In the genomic region with DNA sequence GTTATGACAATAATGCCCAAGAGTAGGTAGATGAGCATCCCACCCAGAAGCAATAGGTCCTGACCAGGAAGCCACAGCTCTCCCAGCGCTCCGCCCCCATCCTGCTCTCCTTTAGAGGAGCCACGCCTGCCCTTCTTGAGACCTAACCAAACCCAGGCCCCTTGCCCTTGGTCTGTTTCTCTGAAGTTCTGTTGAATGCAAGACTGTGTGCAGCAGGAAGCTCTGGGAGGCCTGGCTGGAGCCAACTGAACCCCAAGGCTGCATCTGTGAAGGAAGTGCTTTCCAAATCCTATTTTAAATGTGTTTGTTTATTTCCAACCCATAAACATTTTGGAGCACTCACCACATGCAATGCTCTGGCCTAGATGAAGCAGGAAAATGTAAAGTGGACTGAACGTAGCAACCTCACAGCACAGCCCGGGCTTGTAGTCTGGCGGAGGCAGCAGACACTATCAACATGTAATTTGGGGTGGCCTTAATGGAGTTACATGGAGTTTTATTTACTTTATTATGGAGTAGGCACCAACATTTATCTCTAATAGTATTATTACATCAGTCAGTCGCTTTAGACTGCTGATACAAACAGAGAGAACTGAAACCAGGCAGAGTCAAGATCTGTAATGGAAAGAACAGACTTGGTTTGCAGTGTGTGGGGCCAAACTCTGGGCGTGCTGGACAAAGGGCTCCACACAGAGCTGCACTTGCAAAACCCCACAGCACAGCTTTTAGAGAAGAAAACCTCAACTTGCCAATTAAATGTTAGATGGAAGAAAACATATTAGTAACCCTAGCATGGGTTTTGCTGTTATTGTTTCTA, we compare ENCODE assay signal across 32 mouse cellular contexts. TPM values are rescaled to one million over a fixed set of nuclear protein-coding genes. Genes with fewer than 3 reads are reported as not detected.
A peak's percentile ranks its signal among the peaks of the same experiment; 100 is the strongest.
DNase-seq lines count a peak whose midpoint lies in the region; ATAC-seq and TF ChIP-seq lines count a peak whose summit lies in the region.
"Had no signal": no experiment of that assay in that cellular context is flagged by ENCODE, and none has a peak within 500 bp of the region (broad histone marks: within the 10 kb centered on the region; RNA-seq: fewer than 3 reads in every experiment).

No protein-coding gene starts in this region.

- no peaks in the 10 kb centered on the region for H3K27me3 ChIP-seq in liver, embryonic 11.5 days (replicated peaks; ENCODE audit: control insufficient read depth, insufficient read depth, low read length)
- H3K27me3 ChIP-seq in liver, postnatal 0 days (ENCODE audit: insufficient read depth, low read length): no peaks in the 10 kb centered on the region
- no peaks in the 10 kb centered on the region for H3K27me3 ChIP-seq in midbrain, embryonic 11.5 days (ENCODE audit: control insufficient read depth, insufficient read depth, low read length)
- no peaks in the 10 kb centered on the region for H3K27me3 ChIP-seq in midbrain, embryonic 14.5 days (ENCODE audit: control insufficient read depth, insufficient read depth, low read length)
- H3K27me3 ChIP-seq: midbrain, embryonic 13.5 days; neural tube, embryonic 12.5 days had no signal

- no peak overlapping the region for H3K27ac ChIP-seq in liver, embryonic 11.5 days (ENCODE audit: low read depth, low read length)
- no peak overlapping the region for H3K27ac ChIP-seq in liver, postnatal 0 days (ENCODE audit: low read depth)
- H3K27ac ChIP-seq in midbrain, embryonic 11.5 days (ENCODE audit: low read depth, low read length): no peak overlapping the region
- no peak overlapping the region for H3K27ac ChIP-seq in midbrain, embryonic 14.5 days (replicated peaks; ENCODE audit: low read depth, low read length)
- H3K27ac ChIP-seq: forebrain, embryonic 10.5 days; hindbrain, embryonic 14.5 days; liver, embryonic 14.5 days; midbrain, embryonic 13.5 days; neural tube, embryonic 12.5 days had no signal

- no peaks in the 10 kb centered on the region for H3K36me3 ChIP-seq in liver, embryonic 11.5 days (ENCODE audit: control insufficient read depth, insufficient read depth, low read length)
- H3K36me3 ChIP-seq in liver, postnatal 0 days (replicated peaks; ENCODE audit: insufficient read depth, low read length): no peaks in the 10 kb centered on the region
- no peaks in the 10 kb centered on the region for H3K36me3 ChIP-seq in midbrain, embryonic 11.5 days (ENCODE audit: control insufficient read depth, insufficient read depth, low read length)
- H3K36me3 ChIP-seq in midbrain, embryonic 14.5 days (ENCODE audit: control insufficient read depth, insufficient read depth, low read length): no peaks in the 10 kb centered on the region
- H3K36me3 ChIP-seq: forebrain, embryonic 10.5 days; midbrain, embryonic 13.5 days; neural tube, embryonic 12.5 days had no signal

- TF ChIP-seq EP300 in liver, postnatal 0 days (IDR thresholded peaks at IDR 0.05; ENCODE audit: low read depth): no peak

- no peak for TF ChIP-seq CTCF in liver, postnatal 0 days (IDR thresholded peaks at IDR 0.05; ENCODE audit: low read depth)

- intact Hi-C loops in left cerebral cortex, postnatal 25 days (cut with DNase I): no loop called here

- H3K9ac ChIP-seq in liver, embryonic 11.5 days (ENCODE audit: low read depth, low read length): no peak overlapping the region
- no peak overlapping the region for H3K9ac ChIP-seq in liver, postnatal 0 days (replicated peaks)
- H3K9ac ChIP-seq in midbrain, embryonic 11.5 days (ENCODE audit: low read length): no peak overlapping the region
- H3K9ac ChIP-seq in midbrain, embryonic 14.5 days (replicated peaks; ENCODE audit: low read length): no peak overlapping the region
- H3K9ac ChIP-seq: forebrain, postnatal 0 days; hindbrain, embryonic 14.5 days; liver, embryonic 14.5 days; midbrain, embryonic 13.5 days; neural tube, embryonic 12.5 days had no signal

- H3K4me3 ChIP-seq in liver, embryonic 11.5 days (ENCODE audit: low read depth, low read length): no peak overlapping the region
- no peak overlapping the region for H3K4me3 ChIP-seq in liver, postnatal 0 days (ENCODE audit: low read depth, low read length)
- no peak overlapping the region for H3K4me3 ChIP-seq in midbrain, embryonic 11.5 days (ENCODE audit: low read depth, low read length)
- H3K4me3 ChIP-seq in midbrain, embryonic 14.5 days (replicated peaks; ENCODE audit: low read depth, low read length): no peak overlapping the region
- H3K4me3 ChIP-seq: forebrain, embryonic 10.5 days; midbrain, embryonic 13.5 days; neural tube, embryonic 12.5 days had no signal

- H3K9me3 ChIP-seq in liver, embryonic 11.5 days (ENCODE audit: control insufficient read depth, low read length): no peaks in the 10 kb centered on the region
- no peaks in the 10 kb centered on the region for H3K9me3 ChIP-seq in liver, postnatal 0 days (ENCODE audit: low read length)
- no peaks in the 10 kb centered on the region for H3K9me3 ChIP-seq in midbrain, embryonic 11.5 days (ENCODE audit: control insufficient read depth, low read length)
- H3K9me3 ChIP-seq in midbrain, embryonic 14.5 days (ENCODE audit: control insufficient read depth, low read length): no peaks in the 10 kb centered on the region
- H3K9me3 ChIP-seq: forebrain, embryonic 10.5 days; midbrain, embryonic 13.5 days; neural tube, embryonic 12.5 days had no signal

- no peak overlapping the region for H3K4me2 ChIP-seq in liver, embryonic 11.5 days
- no peak overlapping the region for H3K4me2 ChIP-seq in liver, postnatal 0 days (ENCODE audit: low read depth, low read length)
- no peak overlapping the region for H3K4me2 ChIP-seq in midbrain, embryonic 11.5 days
- H3K4me2 ChIP-seq in midbrain, embryonic 14.5 days (ENCODE audit: low read length): no peak overlapping the region
- H3K4me2 ChIP-seq: hindbrain, embryonic 14.5 days; midbrain, embryonic 13.5 days; neural tube, embryonic 12.5 days had no signal

- H3K4me1 ChIP-seq in liver, embryonic 11.5 days (replicated peaks; ENCODE audit: control insufficient read depth, insufficient read depth, low read length): no peaks in the 10 kb centered on the region
- no peaks in the 10 kb centered on the region for H3K4me1 ChIP-seq in liver, postnatal 0 days (ENCODE audit: insufficient read depth)
- H3K4me1 ChIP-seq in midbrain, embryonic 11.5 days (ENCODE audit: control insufficient read depth, insufficient read depth, low read length): no peaks in the 10 kb centered on the region
- no peaks in the 10 kb centered on the region for H3K4me1 ChIP-seq in midbrain, embryonic 14.5 days (ENCODE audit: control insufficient read depth, insufficient read depth, low read length)
- H3K4me1 ChIP-seq: forebrain, embryonic 10.5 days; midbrain, embryonic 13.5 days; neural tube, embryonic 12.5 days had no signal

- ATAC-seq in liver, embryonic 11.5 days (replicated peaks; ENCODE audit: low FRiP score): no peak
- no peak for ATAC-seq in liver, postnatal 0 days
- no peak for ATAC-seq in midbrain, embryonic 11.5 days (ENCODE audit: low FRiP score)
- no peak for ATAC-seq in midbrain, embryonic 14.5 days (ENCODE audit: low FRiP score, low TSS enrichment)
- no peak for ATAC-seq in monocyte, adult 5-6 weeks (replicated peaks; ENCODE audit: insufficient number of reproducible peaks, low FRiP score, low TSS enrichment, poor library complexity, severe bottlenecking)
- ATAC-seq: forebrain, postnatal 0 days; inflammation-experienced regulatory T-cells, adult 6 months; midbrain, embryonic 13.5 days had no signal

- DNase-seq in liver, embryonic 11.5 days (ENCODE audit: low spot score): peak; percentile 22
- no peak for DNase-seq in liver, postnatal 0 days
- DNase-seq in midbrain, embryonic 11.5 days (ENCODE audit: low spot score, missing footprints): peak; percentile 45
- no peak for DNase-seq in midbrain, embryonic 14.5 days
- peak; percentile 36 to 68 for DNase-seq in lung, postnatal 4 days
- DNase-seq in yolk sac, embryonic 10.5 days (ENCODE audit: low spot score): peak; percentile 36
- no peak for DNase-seq in left cerebral cortex, postnatal 25 days (ENCODE audit: low spot score in 2 of 2)
- DNase-seq: adrenal gland, postnatal 14 days; cerebellum, adult 2 months; cerebellum, postnatal 25 days; embryo, embryonic 11 days; forebrain, postnatal 0 days; heart, postnatal 4 days; kidney, adult 9 months; kidney, postnatal 14 days had no signal

- 75% methylated on average over 8 of the region's 8 CpGs for WGBS in liver, embryonic 11.5 days
- WGBS in liver, postnatal 0 days (ENCODE audit: insufficient replicate concordance): 72% methylated on average over 8 of the region's 8 CpGs
- WGBS in midbrain, embryonic 11.5 days: 86% methylated on average over 8 of the region's 8 CpGs
- 86% methylated on average over 8 of the region's 8 CpGs for WGBS in midbrain, embryonic 14.5 days

RNA-seq across cellular contexts. Expression of a gene that starts 45.6 kb away (rescaled TPM):
- polyA plus RNA-seq in liver, embryonic 11.5 days (2014; fragmentation: Nextera tagmentation; extraction: Ambion mirVana): 0.26 TPM in 1 of 2 replicates, not detected in the other
- not detected in 2 replicates for polyA plus RNA-seq in liver, postnatal 0 days (2015; fragmentation: Nextera tagmentation; extraction: Ambion mirVana)
- polyA plus RNA-seq in midbrain, embryonic 11.5 days (2014; fragmentation: Nextera tagmentation; extraction: Ambion mirVana): not detected in 2 replicates
- polyA plus RNA-seq in midbrain, embryonic 14.5 days (2014; fragmentation: Nextera tagmentation; extraction: Ambion mirVana): not detected in 2 replicates
- total RNA-seq in left cerebral cortex, postnatal 25 days (2021): not detected
- not detected in 3 replicates for total RNA-seq in monocyte, adult 5-6 weeks (2017)
- total RNA-seq: adrenal gland, postnatal 14 days; forebrain, postnatal 0 days; gastrocnemius, postnatal 4 days; heart, adult 8-10 months; heart, postnatal 4 days; layer of hippocampus, adult 18-20 months; layer of hippocampus, postnatal 14 days; left cerebral cortex, adult 8-10 months; megakaryocyte, adult 5-6 weeks had no signal
- polyA plus RNA-seq: C2C12; cerebellum, adult 2 months; forebrain, postnatal 0 days; heart, embryonic 16.5 days; hindbrain, embryonic 14.5 days; inflammation-experienced regulatory T-cells, adult 6 months; limb, embryonic 11.5 days; liver, embryonic 14.5 days; midbrain, embryonic 13.5 days; neural tube, embryonic 12.5 days; testis, adult 2 months had no signal

RNA-seq across cellular contexts. Expression of a gene that starts 56.8 kb away (rescaled TPM):
- 6.9 and 10.3 TPM in 2 replicates for polyA plus RNA-seq in liver, embryonic 11.5 days (2014; fragmentation: Nextera tagmentation; extraction: Ambion mirVana)
- polyA plus RNA-seq in liver, postnatal 0 days (2015; fragmentation: Nextera tagmentation; extraction: Ambion mirVana): 1.5 and 1.6 TPM in 2 replicates
- polyA plus RNA-seq in midbrain, embryonic 11.5 days (2014; fragmentation: Nextera tagmentation; extraction: Ambion mirVana): 4.7 and 6.8 TPM in 2 replicates
- 1.2 and 1.7 TPM in 2 replicates for polyA plus RNA-seq in midbrain, embryonic 14.5 days (2014; fragmentation: Nextera tagmentation; extraction: Ambion mirVana)
- 1 to 10 TPM; 7.1 to 8.5 TPM for total RNA-seq in left cerebral cortex, postnatal 25 days (2021)
- not detected in 3 replicates for total RNA-seq in monocyte, adult 5-6 weeks (2017)
- polyA plus RNA-seq: C2C12; inflammation-experienced regulatory T-cells, adult 6 months had no signal

Comparison
In these comparisons a context has a peak if more than half of its experiments do, and no peak if none do; other contexts are left out.
1. DNase-seq: peak in liver, embryonic 11.5 days (single experiment), midbrain, embryonic 11.5 days (single experiment), lung, postnatal 4 days (2 of 2) and yolk sac, embryonic 10.5 days (single experiment); none in liver, postnatal 0 days (single experiment), midbrain, embryonic 14.5 days (single experiment) and left cerebral cortex, postnatal 25 days (0 of 2).